Mouse (Mus musculus) ES-E14 (cell line): ENCODE measurements around the gene Rabgap1l.

Source experiments
- CHD2 ChIP-seq: IDR thresholded peaks from 2 replicates; pipeline ENCODE4 v1.6.1; 2014; ENCODE audit warnings: mild to moderate bottlenecking, low read depth, low read length, inconsistent platforms
- MAFK ChIP-seq: IDR thresholded peaks from 2 replicates; pipeline ENCODE4 v1.6.1; 2014; ENCODE audit warnings: mild to moderate bottlenecking, low read depth, low read length, inconsistent platforms; ENCODE audit not compliant: insufficient read depth
- ZC3H11A ChIP-seq: IDR thresholded peaks from 2 replicates; pipeline ENCODE4 v1.6.1; 2012; ENCODE audit warnings: low read depth, mild to moderate bottlenecking, inconsistent platforms, low read length, borderline replicate concordance
- ZNF384 ChIP-seq: IDR thresholded peaks from 2 replicates; pipeline ENCODE4 v1.6.1; 2012; ENCODE audit warnings: low read depth, low read length, inconsistent platforms

- TF ChIP-seq ZC3H11A, result no peak
- no peak for TF ChIP-seq ZNF384
- no peak for TF ChIP-seq MAFK
- no peak for TF ChIP-seq CHD2
Observed at GRCm38 (mm10) chr1:160588911-160589590, 204.0 kb downstream of the Rabgap1l start.
